Mouse (Mus musculus) heart, adult 2 months (tissue): ENCODE measurements at regions not wholly inside any gene's neighbourhood (a gene's known extent, or its start where the extent isn't known, plus 50 kb on each side); places are given as distances from the start of the nearest gene placed in this dataset.

Experiments
- DNase-seq, 2 experiments: peaks; one replicate each; pipeline ENCODE4 v3.0.0; 2021
- H3K27ac ChIP-seq: fragments of 200-600 bp; 2 replicates; pipeline ENCODE4 v1.8.1; 2022
- H3K27me3 ChIP-seq: fragments of 200-500 bp; 2 replicates; pipeline ENCODE4 v1.6.1; 2012; ENCODE audit warnings: mild to moderate bottlenecking, low read length, inconsistent platforms, mixed read lengths; ENCODE audit not compliant: control insufficient read depth, insufficient read depth
- H3K36me3 ChIP-seq: fragments of 200-500 bp; 2 replicates; pipeline ENCODE4 v1.6.1; 2012; ENCODE audit warnings: low read length, inconsistent platforms; ENCODE audit not compliant: control insufficient read depth, insufficient read depth
- H3K4me1 ChIP-seq: fragments of 200-500 bp; 2 replicates; pipeline ENCODE4 v1.6.1; 2011; ENCODE audit warnings: low read length; ENCODE audit not compliant: control insufficient read depth, insufficient read depth
- H3K4me3 ChIP-seq: fragments of 200-600 bp; 2 replicates; pipeline ENCODE4 v1.8.1; 2022
- H3K79me2 ChIP-seq: fragments of 200-500 bp; replicated peaks from 2 replicates; pipeline ENCODE4 v1.6.1; 2012; ENCODE audit warnings: mild to moderate bottlenecking, inconsistent platforms, low read length, moderate library complexity, mixed read lengths; ENCODE audit not compliant: control insufficient read depth, insufficient read depth
- H3K9ac ChIP-seq: fragments of 200-500 bp; 2 replicates; pipeline ENCODE4 v1.6.1; 2012; ENCODE audit warnings: low read depth, mild to moderate bottlenecking, control low read depth, inconsistent platforms, low read length, mixed read lengths
- CTCF ChIP-seq: fragments of 200-600 bp; IDR thresholded peaks from 2 replicates; pipeline ENCODE4 v1.8.1; 2022; ENCODE audit warnings: antibody characterized with exemption, mild to moderate bottlenecking, moderate library complexity
- EP300 ChIP-seq: fragments of 200-500 bp; IDR thresholded peaks from 2 replicates; pipeline ENCODE4 v1.6.1; 2011; ENCODE audit warnings: low read depth, low read length, control low read depth; ENCODE audit not compliant: insufficient read depth
- POLR2A ChIP-seq: fragments of 200-500 bp; IDR thresholded peaks from 2 replicates; pipeline ENCODE4 v1.6.1; 2011; ENCODE audit warnings: mild to moderate bottlenecking, low read depth, low read length, control low read depth; ENCODE audit not compliant: insufficient read depth
- WGBS: fragments of 180-500 bp; shearing (Covaris S2); methylation state at CpG from one replicate; pipeline ENCODE4 v1.1.7; 2018; 5-methylcytosine and 5-hydroxymethylcytosine counted together
- intact Hi-C: fragments of 180-260 bp; cut with DNase I; formaldehyde crosslinking; loops from one replicate; pipeline ENCODE4 v1.15.1; 2025

GRCm38 (mm10) chr10:99893999-99894398 is 121.4 kb upstream of the Kitl start:
- no peaks in the 10 kb centered on the region for H3K79me2 ChIP-seq
- H3K4me1 ChIP-seq = no peaks in the 10 kb centered on the region
- 77% methylated on average over 3 of the region's 3 CpGs for WGBS
- intact Hi-C loops = no loop called here
- H3K27me3 ChIP-seq = no peaks in the 10 kb centered on the region
- DNase-seq = no peak
- H3K9ac ChIP-seq = no peak overlapping the region
- no peak for TF ChIP-seq POLR2A
- TF ChIP-seq CTCF = no peak
- no peak for TF ChIP-seq EP300
- H3K4me3 ChIP-seq = no peak overlapping the region
- no peaks in the 10 kb centered on the region for H3K36me3 ChIP-seq
- H3K27ac ChIP-seq = no peak overlapping the region

GRCm38 (mm10) chr10:99891899-99892298 is 123.5 kb upstream of the Kitl start:
- Histone ChIP-seq H3K4me3 (no peak overlapping the region), H3K79me2 (no peaks in the 10 kb centered on the region), H3K4me1 (no peaks in the 10 kb centered on the region), H3K27me3 (no peaks in the 10 kb centered on the region), H3K9ac (no peak overlapping the region), H3K36me3 (no peaks in the 10 kb centered on the region), H3K27ac (no peak overlapping the region)
- TF ChIP-seq CTCF = no peak
- no peak for TF ChIP-seq EP300
- TF ChIP-seq POLR2A = no peak
- no peak for DNase-seq
- intact Hi-C loops = no loop called here
- 79% methylated on average over 3 of the region's 3 CpGs for WGBS

GRCm38 (mm10) chr10:99881901-99882300 is 122.4 kb upstream of the Csl start:
- no peaks in the 10 kb centered on the region for H3K4me1 ChIP-seq
- no peak for DNase-seq
- H3K4me3 ChIP-seq = no peak overlapping the region
- H3K27ac ChIP-seq = no peak overlapping the region
- H3K79me2 ChIP-seq = no peaks in the 10 kb centered on the region
- H3K36me3 ChIP-seq = no peaks in the 10 kb centered on the region
- H3K27me3 ChIP-seq = no peaks in the 10 kb centered on the region
- intact Hi-C loops = no loop called here
- 74% methylated on average over 2 of the region's 2 CpGs for WGBS
- H3K9ac ChIP-seq = no peak overlapping the region
- TF ChIP-seq CTCF = no peak
- no peak for TF ChIP-seq POLR2A
- TF ChIP-seq EP300 = no peak

- TF ChIP-seq POLR2A = no peak
- no peak for TF ChIP-seq EP300
- TF ChIP-seq CTCF = no peak
- Histone ChIP-seq H3K36me3 (no peaks in the 10 kb centered on the region), H3K4me1 (no peaks in the 10 kb centered on the region), H3K4me3 (no peak overlapping the region), H3K9ac (no peak overlapping the region), H3K79me2 (no peaks in the 10 kb centered on the region), H3K27ac (no peak overlapping the region), H3K27me3 (no peaks in the 10 kb centered on the region)
- WGBS = 88% methylated on average over 5 of the region's 5 CpGs
- intact Hi-C loops = no loop called here
- DNase-seq = no peak
Measured at GRCm38 (mm10) chr10:99879362-99879761, 119.9 kb upstream of the Csl start.

- Histone ChIP-seq H3K4me3 (no peak overlapping the region), H3K27me3 (no peaks in the 10 kb centered on the region), H3K36me3 (no peaks in the 10 kb centered on the region), H3K79me2 (no peaks in the 10 kb centered on the region), H3K9ac (no peak overlapping the region), H3K27ac (no peak overlapping the region), H3K4me1 (no peaks in the 10 kb centered on the region)
- DNase-seq = no peak
- 42% methylated on average over 1 of the region's 1 CpGs for WGBS
- TF ChIP-seq CTCF (no peak), POLR2A (no peak), EP300 (no peak)
- intact Hi-C loops = no loop called here
Measured at GRCm38 (mm10) chr10:99864711-99865110, 105.3 kb upstream of the Csl start.

GRCm38 (mm10) chr10:99860322-99861089 is 101.0 kb upstream of the Csl start:
- Histone ChIP-seq H3K27me3 (no peaks in the 10 kb centered on the region), H3K79me2 (no peaks in the 10 kb centered on the region), H3K9ac (no peak overlapping the region), H3K27ac (no peak overlapping the region), H3K4me3 (no peak overlapping the region), H3K36me3 (no peaks in the 10 kb centered on the region), H3K4me1 (no peaks in the 10 kb centered on the region)
- no peak for DNase-seq
- TF ChIP-seq EP300 (no peak), POLR2A (no peak)
- WGBS = 72% methylated on average over 10 of the region's 10 CpGs
- intact Hi-C loops = no loop called here
